Mouse (Mus musculus) embryonic facial prominence, embryonic 11.5 days (tissue): ENCODE measurements around the gene AI661453. TPM values are rescaled to one million over a fixed set of nuclear protein-coding genes. Genes with fewer than 3 reads are reported as not detected.

Experiments used
- ATAC-seq: fragments of 200-750 bp; cut with Nextera tagmentation; replicated peaks from 2 replicates; pipeline ENCODE4 v1.8.0; 2017; ENCODE audit warnings: low read depth; ENCODE audit not compliant: insufficient number of reproducible peaks, low FRiP score, low TSS enrichment
- DNase-seq: peaks from one replicate; pipeline ENCODE4 v3.0.0-alpha.2; 2015; ENCODE audit warnings: low spot score
- H3K27ac ChIP-seq: fragments of 300-500 bp; sonication (generic); replicated peaks from 2 replicates; pipeline ENCODE4 v1.5.1; 2014; ENCODE audit warnings: mild to moderate bottlenecking, low read depth, low read length, control low read depth
- H3K27me3 ChIP-seq: fragments of 300-500 bp; sonication (generic); 2 replicates; pipeline ENCODE4 v1.6.1; 2014; ENCODE audit warnings: mild to moderate bottlenecking, low read length, moderate library complexity, mixed read lengths; ENCODE audit not compliant: control insufficient read depth, insufficient read depth
- H3K36me3 ChIP-seq: fragments of 300-500 bp; sonication (generic); replicated peaks from 2 replicates; pipeline ENCODE4 v1.6.1; 2014; ENCODE audit warnings: low read depth, mild to moderate bottlenecking, low read length, moderate library complexity, mixed read lengths; ENCODE audit not compliant: control insufficient read depth, insufficient read depth
- H3K4me1 ChIP-seq: fragments of 300-500 bp; sonication (generic); 2 replicates; pipeline ENCODE4 v1.6.1; 2014; ENCODE audit warnings: low read length, mixed read lengths; ENCODE audit not compliant: control insufficient read depth, insufficient read depth
- H3K4me2 ChIP-seq: fragments of 300-500 bp; sonication (generic); 2 replicates; pipeline ENCODE4 v1.6.1; 2014; ENCODE audit warnings: low read depth, mild to moderate bottlenecking, control low read depth, low read length, moderate library complexity
- H3K4me3 ChIP-seq: fragments of 300-500 bp; sonication (generic); 2 replicates; pipeline ENCODE4 v1.5.1; 2014; ENCODE audit warnings: low read depth, low read length, control low read depth
- H3K9ac ChIP-seq: fragments of 300-500 bp; sonication (generic); replicated peaks from 2 replicates; pipeline ENCODE4 v1.6.1; 2014; ENCODE audit warnings: mild to moderate bottlenecking, control low read depth, low read length
- H3K9me3 ChIP-seq: fragments of 300-500 bp; sonication (generic); replicated peaks from 2 replicates; pipeline ENCODE4 v1.6.1; 2016; ENCODE audit warnings: mild to moderate bottlenecking, low read length, inconsistent platforms, mixed read lengths; ENCODE audit not compliant: control insufficient read depth
- WGBS: fragments of 180-500 bp; shearing (Covaris S2); extraction: QIAGEN DNeasy Blood & Tissue Kit; methylation state at CpG from one replicate; pipeline ENCODE4 v1.1.7; 2014; 5-methylcytosine and 5-hydroxymethylcytosine counted together
- polyA plus RNA-seq: library from polyadenylated mRNA; unstranded; fragments of >200 nt; fragmentation: Nextera tagmentation; extraction: Ambion mirVana; gene quantifications from 2 replicates; pipeline ENCODE4 v1.2.1, GENCODE M21; 2014

AI661453 gene
- polyA plus RNA-seq, 1 experiment from 2014 or later, result 0.43 TPM

DNA sequence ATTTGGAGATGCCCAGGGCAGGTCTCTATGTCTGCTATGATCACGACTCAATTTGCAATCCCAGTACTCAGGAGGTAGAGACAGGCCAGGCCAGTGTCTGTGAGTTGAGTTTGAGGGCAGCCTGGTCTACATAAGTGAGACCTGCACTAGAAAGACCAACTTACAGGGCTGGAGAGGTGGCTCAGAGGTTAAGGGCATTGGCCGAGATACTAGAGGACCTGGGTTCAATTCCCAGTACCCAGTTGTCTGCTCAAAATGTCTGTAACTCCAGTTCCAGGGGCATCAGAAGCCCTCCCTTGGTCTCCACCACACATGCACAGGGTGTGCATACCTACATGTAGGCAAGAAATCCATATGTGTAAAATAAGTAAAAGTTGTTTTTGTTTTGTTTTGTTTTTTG is 71.1 kb downstream of the AI661453 start:
- Histone ChIP-seq H3K4me1 (no peaks in the 10 kb centered on the region; the same call in 1 of the 2 replicates), H3K36me3 (no peaks in the 10 kb centered on the region), H3K4me3 (no peak overlapping the region), H3K27ac (no peak overlapping the region), H3K4me2 (no peak overlapping the region), H3K9me3 (no peaks in the 10 kb centered on the region), H3K9ac (no peak overlapping the region), H3K27me3 (no peaks in the 10 kb centered on the region)
- WGBS, result 78% methylated on average over 2 of the region's 2 CpGs
- ATAC-seq, result no peak
- no peak for DNase-seq

DNA sequence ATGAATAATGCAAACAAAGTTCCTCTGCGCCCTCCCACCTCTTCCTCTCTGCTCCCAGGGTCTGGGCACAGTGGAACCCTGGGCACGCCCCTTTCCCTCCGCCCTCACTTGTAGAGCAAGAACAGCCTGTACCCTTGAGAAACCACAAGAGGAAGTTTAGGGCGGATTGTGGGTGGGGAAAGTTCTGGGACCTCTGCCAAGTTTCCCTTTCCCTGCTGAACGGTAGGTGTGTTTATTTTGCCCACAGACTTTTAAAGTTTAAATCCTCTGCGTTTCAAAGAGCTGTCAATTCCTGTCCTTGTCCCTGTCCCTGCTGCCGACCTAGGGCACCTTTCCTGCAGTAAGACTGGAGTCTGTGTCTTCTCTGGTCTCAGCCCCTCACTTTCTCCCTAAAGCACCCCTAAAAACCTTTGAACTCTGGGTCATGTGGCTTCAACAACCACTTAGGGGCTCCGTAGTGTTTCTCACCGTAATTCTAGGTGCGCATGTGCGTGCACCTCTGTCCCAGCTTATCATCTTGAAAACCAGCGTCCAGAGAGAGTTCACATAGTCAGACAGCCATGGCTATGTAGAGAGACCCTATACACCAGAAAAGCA is 71.7 kb downstream of the AI661453 start:
- Histone ChIP-seq H3K9ac (no peak overlapping the region), H3K9me3 (no peaks in the 10 kb centered on the region), H3K4me2 (peak overlapping the region; percentile 25), H3K27ac (0 out of 2 replicates have a peak overlapping the region, but pooled peaks have one; percentile 28), H3K4me3 (no peak overlapping the region), H3K27me3 (no peaks in the 10 kb centered on the region), H3K36me3 (no peaks in the 10 kb centered on the region), H3K4me1 (no peaks in the 10 kb centered on the region; the same call in 1 of the 2 replicates)
- no peak for ATAC-seq
- DNase-seq, result peak; percentile 67
- 42% methylated on average over 12 of the region's 12 CpGs for WGBS

DNA sequence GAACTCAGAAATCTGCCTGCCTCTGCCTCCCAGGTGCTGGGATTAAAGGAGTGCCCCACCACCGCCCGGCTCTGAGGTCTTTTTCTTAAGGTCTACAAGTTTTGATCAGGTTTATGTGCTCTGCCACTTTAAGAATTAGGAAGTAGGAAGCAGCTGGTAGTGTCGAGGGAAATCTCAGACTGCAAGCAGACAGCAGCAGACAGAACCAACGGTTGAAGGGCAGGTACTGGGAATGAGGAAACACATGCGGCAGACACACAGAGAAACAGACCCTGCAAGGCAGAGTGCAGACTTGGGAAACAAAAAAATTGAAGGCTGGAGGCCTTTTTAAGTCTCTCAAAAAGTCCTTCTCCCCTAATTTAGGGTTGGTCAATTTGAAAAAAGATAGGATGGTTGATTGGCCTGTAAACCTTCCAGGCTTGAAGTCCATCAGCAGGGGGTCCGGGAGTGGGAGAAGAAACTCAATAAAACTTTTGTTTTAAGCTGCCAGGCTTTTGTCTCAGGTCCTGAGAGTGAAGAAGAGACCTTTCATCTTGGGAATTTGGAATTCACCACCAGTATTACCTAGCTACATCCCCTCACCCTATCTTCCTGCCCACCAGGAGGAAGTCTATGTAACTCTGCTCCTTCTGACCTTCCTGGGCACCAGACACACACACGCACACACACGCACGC is 72.8 kb downstream of the AI661453 start:
- H3K4me1 ChIP-seq, result no peaks in the 10 kb centered on the region; the same call in 1 of the 2 replicates
- H3K4me2 ChIP-seq, result no peak overlapping the region
- DNase-seq, result no peak
- no peaks in the 10 kb centered on the region for H3K27me3 ChIP-seq
- H3K36me3 ChIP-seq, result no peaks in the 10 kb centered on the region
- no peak overlapping the region for H3K4me3 ChIP-seq
- no peaks in the 10 kb centered on the region for H3K9me3 ChIP-seq
- 63% methylated on average over 9 of the region's 9 CpGs for whole genome bisulfite sequencing
- ATAC-seq, result no peak
- no peak overlapping the region for H3K27ac ChIP-seq
- no peak overlapping the region for H3K9ac ChIP-seq

DNA sequence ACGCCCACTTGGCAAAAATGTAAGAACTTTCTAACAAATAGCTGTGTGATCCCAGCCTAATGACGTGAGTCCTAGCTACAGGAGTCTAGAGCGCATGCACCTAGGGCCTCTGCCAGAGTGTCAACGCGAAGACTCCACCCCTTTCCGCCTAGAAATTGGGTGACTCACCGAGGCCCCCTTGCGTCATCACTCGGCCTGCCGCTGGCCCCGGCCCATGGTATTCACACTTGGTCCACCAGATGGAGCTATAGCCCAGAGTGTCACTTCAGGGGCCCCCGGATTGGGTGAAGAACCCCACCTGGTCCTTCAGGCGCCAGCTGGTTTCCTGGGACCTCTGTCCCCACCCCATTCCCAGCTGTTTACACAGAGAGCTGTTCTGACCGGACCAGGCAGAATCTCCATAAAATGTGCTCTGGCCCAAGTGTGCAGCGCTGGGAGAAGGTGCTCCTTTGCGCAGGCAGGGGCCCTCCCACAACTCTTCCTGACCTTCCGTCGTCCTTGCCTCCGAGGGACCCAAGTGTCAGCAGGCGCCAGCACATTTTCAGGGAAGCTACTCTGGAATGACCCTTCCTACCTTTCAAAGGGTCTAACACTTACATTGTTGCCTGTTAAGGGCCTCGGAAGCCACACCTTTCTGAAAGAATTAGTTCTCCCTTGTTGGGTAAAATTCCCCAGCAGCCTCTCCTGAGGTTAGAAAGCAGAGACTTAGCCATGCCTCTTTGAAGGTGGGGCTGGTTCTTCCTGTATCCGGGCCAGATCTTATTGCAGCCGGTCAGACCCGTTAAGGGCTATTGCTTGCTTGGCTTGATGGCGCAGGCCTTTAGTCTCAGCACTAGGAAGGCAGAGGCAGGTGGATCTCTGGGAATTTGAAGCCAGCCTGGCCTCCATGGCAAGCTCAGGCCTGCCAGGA is 75.0 kb downstream of the AI661453 start:
- Histone ChIP-seq H3K27me3 (no peaks in the 10 kb centered on the region), H3K4me3 (no peak overlapping the region), H3K4me1 (no peaks in the 10 kb centered on the region; the same call in 1 of the 2 replicates), H3K9me3 (no peaks in the 10 kb centered on the region), H3K27ac (no peak overlapping the region), H3K4me2 (peak overlapping the region; percentile 22), H3K36me3 (no peaks in the 10 kb centered on the region), H3K9ac (no peak overlapping the region; the same call in 1 of the 2 replicates)
- 15% methylated on average over 25 of the region's 25 CpGs for WGBS
- ATAC-seq (peak; percentile 76), DNase-seq (peak; percentile 97)

DNA sequence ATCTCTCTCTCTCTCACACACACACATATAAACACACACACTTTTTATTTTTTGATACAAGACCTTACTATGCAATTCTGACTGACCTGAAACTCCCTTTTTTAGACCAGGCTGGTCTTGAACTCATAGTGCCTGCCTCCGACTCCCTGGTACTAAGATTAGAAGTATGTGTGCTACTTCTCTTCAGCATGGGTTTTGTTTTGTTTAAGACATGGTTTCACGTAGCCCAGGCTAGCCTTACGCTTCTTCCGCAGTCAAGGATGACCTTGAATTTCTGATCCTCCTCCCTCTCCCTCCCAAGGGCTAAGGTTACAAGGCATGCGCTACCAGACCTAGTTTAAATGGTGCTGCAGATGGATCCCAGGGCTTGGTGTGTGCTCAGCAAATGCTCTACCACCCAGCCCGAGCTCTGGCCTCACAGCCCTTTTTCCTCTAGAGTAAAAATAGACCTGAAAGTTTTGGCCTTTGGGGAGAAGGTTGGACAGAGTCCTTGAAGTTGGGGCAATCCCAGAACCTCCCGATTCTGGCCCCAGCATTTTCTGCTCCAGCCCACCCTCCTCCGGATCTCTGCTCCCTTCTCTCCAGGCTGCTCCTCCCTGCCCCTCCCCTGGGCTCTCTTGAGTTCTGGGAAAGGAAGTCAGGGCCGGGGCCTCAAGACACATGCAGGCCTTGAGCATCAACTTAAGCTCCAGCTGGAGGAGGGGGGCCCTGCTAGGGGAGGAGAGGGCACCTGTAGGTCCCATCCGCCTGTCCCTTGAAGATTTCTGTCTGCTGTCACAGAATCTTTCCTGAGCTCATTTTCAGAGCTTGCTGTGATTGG is 76.8 kb downstream of the AI661453 start:
- ATAC-seq (no peak), DNase-seq (no peak)
- WGBS, result 72% methylated on average over 10 of the region's 10 CpGs
- Histone ChIP-seq H3K4me1 (no peaks in the 10 kb centered on the region; the same call in 1 of the 2 replicates), H3K27me3 (no peaks in the 10 kb centered on the region), H3K27ac (peak overlapping the region; percentile 35; the same call in 1 of the 2 replicates), H3K4me3 (no peak overlapping the region), H3K9me3 (no peaks in the 10 kb centered on the region), H3K4me2 (no peak overlapping the region), H3K36me3 (no peaks in the 10 kb centered on the region), H3K9ac (no peak overlapping the region; the same call in 1 of the 2 replicates)

DNA sequence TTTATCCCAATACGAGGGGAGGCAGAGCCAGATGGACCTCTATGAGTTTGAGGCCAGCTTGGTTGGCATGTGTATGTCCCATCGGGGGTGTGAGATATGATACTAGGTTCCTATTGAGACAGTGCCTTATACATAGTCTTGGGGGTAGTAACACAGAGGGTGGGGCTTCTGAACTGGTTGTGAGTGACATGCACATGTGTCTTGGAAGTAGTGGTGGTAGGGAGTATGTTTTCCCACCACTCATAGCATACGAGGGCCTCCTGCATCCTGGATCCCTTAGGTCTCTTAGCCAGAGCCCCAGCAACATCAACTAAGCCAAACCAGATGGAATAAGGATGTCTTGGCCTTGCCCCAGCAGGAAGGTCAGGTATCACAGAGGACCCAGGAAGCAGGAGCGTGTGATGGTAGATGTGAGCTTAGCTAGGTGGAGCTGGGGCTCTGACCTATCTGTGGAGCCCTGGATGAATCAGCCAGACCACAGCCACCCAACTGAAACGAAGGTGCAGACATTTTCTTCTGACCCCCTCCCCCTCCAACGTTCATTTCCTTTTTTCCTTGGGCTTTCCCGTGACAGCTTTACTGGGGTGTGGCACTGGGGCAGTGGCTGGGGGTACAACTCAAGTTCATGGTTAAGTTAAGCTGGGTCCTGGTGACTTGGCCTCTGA is 78.9 kb downstream of the AI661453 start:
- Histone ChIP-seq H3K4me1 (no peaks in the 10 kb centered on the region; the same call in 1 of the 2 replicates), H3K9me3 (no peaks in the 10 kb centered on the region), H3K4me2 (no peak overlapping the region), H3K36me3 (no peaks in the 10 kb centered on the region), H3K9ac (no peak overlapping the region), H3K27ac (no peak overlapping the region), H3K27me3 (no peaks in the 10 kb centered on the region), H3K4me3 (no peak overlapping the region)
- no peak for DNase-seq
- no peak for ATAC-seq
- WGBS, result 80% methylated on average over 7 of the region's 7 CpGs

DNA sequence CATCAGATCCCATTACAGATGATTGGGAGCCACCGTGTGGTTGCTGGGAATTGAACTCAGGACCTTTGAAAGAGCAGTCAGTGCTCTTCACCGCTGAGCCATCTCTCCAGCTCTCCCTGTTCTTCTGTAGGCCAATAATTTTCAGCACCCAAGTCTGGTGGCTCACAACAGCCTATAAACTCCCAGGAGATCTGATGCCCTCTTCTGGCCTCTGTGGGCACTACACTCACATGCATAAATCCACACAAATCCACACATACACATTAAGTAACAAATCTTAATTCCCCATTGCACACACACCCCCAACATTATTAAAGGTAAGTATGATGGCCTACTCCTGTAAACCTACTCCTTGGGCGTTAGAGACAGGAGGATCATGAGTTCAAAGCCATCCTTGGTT is 79.8 kb downstream of the AI661453 start:
- Histone ChIP-seq H3K4me1 (no peaks in the 10 kb centered on the region; the same call in 1 of the 2 replicates), H3K4me3 (no peak overlapping the region), H3K9me3 (no peaks in the 10 kb centered on the region), H3K36me3 (no peaks in the 10 kb centered on the region), H3K4me2 (no peak overlapping the region), H3K27me3 (no peaks in the 10 kb centered on the region), H3K27ac (no peak overlapping the region), H3K9ac (no peak overlapping the region)
- DNase-seq (no peak), ATAC-seq (no peak)
- 97% methylated on average over 3 of the region's 3 CpGs for WGBS
